Mouse (Mus musculus): ENCODE data around the gene Rasl10a.

DNA sequence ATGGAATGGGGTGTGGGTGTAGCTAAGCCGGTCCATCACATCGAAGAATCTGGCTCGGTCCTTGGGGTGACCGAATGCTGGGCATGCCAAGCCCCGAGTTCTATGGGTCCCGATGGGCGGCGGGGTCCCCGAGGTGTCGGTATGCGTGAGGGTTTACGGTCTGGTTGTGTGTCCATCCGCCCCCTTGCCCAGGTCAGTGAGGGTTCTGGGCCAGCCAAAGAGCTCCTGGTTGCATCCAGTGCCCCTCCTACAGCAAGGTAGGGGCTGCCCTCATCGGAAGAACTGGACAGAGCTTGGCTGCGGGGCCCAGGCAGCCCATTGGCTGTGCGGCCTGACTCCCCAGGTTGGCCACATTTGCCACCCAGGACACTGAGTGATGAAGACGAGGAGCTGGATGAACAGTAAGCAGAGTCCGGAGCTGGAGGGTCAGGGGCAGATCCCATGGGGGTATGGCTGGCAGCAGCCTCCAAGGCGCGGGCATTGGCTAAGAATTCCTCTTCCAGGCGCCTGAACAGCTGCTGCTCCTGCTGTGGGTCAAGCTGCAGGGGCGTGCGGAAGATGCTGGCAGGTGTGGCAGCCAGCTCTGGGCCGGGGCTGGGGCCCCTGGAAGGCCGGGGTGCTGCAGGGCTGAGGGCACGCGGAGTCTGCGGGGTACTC lies 3.0 kb downstream of the Rasl10a start:
- no peak for TF ChIP-seq CTCF (IDR thresholded peaks at IDR 0.05; ENCODE audit: extremely low read depth, insufficient read length, insufficient replicate concordance, low read depth, low read length)
- no peak for TF ChIP-seq POLR2A (IDR thresholded peaks at IDR 0.05; ENCODE audit: low read depth, low read length)

Measured in small intestine, adult 2 months (tissue).